Mouse (Mus musculus): ENCODE data around the gene Fat4.

The Fat4 gene

DNA sequence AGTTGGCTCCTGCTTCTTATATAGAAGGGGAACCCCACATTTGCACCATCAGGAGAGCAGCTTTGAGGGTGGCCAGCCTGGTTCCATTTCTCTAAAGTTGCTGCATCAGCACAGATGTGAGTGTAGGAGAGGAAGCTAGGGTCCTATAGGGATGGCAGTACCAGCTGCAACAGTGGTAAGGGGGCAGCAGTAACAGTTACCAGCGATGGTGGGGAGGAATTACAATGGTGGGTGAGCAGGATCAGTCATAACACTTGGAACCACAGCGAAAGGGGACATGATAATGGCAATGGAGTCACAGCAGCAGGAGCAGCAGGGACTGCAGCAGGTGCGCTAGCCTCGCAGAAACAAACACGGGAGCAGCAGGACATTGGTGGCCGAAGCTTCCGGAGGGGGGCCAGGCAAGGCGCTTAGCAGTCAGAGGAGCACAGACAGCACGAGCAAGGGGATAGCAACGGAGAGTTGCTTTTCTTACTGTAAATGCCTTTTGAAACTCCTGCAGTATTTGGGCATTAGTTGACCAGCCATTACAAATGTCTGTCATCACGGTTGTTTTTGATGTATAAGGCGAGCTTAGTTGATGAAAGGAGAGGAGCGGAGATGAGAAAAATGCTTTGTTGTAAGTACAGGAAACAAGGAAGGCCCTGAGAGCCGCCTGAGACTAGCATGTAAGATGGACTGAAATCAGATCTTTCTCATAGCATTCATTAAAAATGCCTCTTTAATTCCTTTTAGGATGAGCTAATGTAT is 21.1 kb downstream of the Fat4 start:
- no peak for DNase-seq

DNA sequence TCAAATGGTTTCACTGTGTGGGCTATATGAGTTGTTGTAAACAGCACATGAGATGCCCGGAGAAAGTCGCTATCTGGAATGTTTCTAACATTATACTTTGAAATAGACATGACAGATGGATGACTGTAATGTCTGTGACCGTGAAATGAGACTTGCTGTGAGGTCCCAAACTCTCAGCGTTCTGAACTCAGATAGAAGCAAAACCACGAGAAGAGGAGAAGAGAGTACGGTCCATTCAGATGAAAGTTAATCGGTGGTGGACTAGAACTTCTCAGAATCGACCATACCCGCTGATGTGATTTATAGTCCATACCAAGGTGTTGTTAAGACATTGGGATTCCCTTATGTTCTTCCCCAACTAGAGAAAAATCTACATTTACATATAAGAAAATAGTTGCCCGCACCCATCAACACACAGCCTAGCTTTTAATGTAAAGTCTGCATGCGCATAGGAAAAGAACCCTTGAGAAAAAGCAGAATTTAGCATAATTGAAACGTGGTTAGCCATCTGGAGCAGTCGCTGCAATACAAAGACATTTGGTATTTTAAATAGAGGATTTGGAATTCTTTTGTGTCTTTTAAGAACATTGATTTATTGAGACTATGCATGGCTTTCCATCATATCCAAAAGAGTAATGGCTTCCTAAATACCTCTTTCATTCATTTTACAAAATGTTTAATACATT is 21.8 kb downstream of the Fat4 start:
- DNase-seq = no peak

DNA sequence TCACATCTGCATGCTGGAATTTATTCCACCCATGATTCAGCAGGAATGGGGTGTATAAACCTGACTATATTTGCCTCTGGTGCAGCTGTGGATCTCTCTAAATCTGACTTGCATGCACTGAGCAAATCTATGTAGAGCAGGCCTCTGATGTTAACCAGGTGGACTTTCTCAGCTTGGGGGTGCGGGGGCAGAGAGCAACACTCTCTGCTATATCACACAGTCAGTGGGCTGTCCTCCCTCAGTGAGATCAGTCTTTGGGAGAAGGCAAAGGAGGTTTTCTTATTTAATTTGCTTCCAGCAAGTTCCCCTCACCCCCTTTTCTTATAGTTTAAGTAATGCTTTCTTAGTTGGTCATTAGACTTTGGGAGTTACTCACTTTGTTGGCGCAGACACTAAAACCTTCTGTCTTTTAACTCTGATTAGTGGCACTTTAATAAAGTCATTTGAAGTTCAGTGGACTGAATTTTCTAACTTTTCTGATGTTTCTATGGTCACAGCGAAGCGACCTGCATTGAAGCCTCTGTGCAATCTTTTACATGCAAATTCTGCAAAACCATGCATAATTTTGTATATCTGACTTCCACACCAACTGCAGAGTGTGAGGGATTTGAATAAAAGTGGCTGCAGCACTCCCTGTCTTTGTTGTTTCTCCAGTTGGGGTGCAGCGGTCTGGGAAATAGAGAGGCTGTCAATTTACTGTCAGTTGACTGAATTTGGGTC is 26.2 kb downstream of the Fat4 start:
- DNase-seq = no peak

DNA sequence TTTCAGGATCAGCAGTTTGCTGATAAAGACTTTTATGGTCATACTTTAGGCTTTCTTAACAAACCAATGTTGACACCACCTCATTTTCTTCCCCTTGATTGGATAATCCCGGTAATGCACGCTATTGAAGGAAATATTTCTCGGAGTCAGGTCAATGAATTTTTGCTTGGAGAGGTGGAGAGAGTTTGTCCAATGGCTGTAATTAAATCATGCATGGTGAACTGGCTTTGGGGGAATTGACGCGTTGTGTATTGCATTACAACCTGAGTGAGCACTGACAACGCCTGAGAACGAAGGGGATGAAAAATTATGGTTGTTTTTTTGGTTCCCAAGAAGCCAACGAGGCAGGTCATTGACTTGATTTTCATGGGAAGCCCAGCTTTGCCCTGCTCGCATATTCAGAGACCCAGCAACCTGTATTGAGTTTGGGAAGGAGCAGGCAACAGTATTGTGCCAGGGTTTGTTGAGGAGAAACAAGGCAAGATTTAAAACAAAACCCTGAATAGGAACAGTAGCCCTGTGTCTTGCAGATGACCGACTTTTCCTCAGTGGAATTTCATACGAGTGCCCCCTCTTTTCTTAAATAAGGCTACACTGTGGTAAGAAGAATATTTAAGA is 26.9 kb downstream of the Fat4 start:
- no peak for DNase-seq

DNA sequence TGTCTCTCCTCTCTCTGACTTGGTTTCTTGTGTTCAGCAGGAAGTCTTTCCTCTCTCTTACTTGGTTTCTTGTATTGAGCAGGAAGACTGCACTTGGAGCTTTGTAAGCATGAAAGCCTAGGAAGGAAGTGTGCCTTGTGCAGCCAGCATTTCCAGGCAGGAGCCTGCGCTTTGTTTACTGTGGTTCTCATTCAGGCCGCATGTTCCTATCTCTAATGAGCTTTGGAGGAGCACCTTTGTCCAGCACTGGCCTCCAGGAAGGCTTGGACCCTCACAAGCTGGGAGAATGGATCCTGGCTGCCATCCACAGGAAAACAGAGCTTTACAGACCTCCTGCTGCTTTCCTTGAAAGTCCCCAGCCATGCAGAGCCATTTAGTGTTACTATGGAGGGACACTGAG is 32.2 kb downstream of the Fat4 start:
- no peak for DNase-seq

DNA sequence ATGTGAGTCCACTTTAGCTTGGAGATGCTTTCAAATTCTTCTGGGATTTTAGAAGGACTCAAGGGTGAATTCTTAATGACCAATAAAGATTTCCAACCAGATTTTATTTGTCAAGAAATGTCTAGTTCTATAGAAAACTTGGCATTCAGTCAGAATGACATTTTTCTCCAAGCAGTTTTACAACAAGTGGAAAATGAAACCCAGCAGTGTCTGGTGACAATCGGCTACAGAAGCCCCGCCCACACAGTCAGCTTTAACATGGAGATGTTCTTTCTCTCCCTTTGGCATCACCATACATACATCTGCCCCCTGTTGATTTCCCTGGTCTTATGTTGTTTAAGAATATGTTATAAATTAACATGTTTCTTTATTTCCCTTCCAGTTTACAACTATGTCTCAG is 34.3 kb downstream of the Fat4 start:
- DNase-seq = no peak

DNA sequence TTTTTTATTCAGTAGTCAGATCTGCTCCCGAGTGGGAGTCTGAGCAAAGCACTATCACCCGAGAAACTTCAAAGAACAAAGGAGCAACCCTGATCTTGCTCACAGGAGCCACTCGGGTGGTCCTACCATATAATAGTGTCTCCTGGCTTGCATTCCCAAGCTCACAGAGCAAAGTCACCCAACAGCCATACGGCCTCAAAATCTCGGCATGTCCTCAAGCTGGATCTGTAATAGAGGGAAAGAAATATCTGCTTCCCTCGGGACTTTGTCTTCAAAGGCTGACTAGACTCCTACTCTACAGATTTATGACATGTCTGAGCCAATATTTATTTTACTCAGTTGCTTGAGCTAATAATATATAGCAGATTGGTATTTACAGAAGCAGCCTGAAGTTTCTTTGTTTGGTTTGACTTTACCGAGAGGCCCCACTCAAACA is 36.5 kb downstream of the Fat4 start:
- DNase-seq = no peak

DNA sequence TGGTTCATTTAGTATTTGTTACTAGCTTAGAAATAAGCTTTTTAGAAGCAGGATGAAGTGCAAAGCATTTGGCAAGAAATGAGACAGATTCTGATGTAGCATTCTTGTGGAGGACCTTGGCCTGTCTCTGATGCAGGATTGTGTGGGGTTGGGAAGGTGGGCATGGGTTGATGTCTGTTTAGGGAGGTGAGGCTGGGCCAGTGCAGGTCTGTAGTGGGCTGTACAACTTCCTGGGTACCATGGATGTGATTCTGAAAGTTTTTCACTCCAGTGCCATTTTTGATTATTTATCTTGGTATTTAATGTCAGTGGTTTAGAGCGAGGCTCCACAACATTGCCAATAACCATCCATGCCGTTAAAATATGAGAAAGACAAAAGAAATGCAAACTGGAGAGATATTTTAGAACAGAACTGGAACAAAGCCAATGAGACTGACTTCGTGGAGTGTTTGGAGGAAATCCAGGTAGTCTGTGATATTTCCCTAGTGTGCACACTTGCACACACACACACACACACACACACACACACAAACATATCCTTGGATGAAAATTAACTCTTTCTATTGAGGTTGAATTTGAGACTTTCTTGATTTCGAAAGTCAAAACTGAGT is 41.4 kb downstream of the Fat4 start:
- DNase-seq = no peak

DNA sequence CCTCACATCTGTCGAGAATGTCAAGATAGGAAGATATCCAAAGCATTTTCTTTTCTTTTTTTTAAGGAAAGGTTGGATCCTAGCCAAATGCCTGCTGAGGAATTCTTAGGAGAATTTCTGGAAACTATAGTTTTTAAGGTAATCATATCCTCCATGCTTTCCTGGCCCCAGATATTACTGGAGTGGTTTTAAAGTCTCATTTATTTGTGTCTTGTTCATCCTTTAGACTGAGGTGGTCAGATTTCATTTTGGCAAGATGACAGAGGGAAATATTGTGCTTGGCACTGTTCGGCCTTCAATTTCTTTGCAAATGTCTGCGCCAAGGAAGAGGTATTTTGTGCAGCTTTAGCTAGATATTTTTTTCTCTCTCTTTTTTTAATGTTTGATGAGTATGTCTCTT is 42.0 kb downstream of the Fat4 start:
- no peak for DNase-seq

DNA sequence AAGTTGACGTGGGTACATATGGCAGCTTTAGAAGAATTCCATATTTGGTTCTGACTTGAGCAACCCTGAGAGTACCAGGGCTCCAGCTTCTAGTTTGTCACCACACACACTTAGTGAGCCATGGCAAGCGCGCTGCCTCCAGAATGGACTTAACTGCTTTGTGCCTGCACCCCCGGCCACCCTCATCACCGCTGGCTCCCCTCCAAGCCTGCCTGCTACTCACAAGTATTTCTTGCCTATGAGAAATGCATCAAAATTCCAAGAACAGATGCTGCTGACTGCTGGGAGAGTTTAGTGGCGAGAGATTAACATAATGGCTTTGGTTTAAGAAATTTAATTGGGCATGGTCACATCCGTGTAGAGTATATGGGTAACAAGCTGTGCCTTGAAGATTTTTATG is 48.0 kb downstream of the Fat4 start:
- DNase-seq = no peak

DNA sequence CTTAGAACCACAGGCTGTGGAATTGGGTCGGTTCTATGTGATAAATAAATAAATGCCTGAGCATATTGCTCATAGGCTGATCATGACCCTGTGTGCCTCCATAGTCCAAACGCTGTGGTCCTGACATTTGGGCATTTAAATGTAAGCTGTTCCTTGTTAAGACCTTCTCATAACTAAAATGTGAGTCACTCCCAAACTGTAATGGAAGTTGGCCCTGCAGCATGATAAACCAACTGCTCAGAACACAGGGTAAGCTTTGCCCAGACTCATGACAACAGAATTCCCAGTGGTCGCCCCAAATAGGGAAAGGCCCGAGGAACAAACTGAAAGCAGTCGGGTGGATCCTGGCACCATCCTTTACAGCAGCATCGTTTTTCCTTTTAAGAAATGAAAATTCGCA is 49.7 kb downstream of the Fat4 start:
- no peak for DNase-seq

DNA sequence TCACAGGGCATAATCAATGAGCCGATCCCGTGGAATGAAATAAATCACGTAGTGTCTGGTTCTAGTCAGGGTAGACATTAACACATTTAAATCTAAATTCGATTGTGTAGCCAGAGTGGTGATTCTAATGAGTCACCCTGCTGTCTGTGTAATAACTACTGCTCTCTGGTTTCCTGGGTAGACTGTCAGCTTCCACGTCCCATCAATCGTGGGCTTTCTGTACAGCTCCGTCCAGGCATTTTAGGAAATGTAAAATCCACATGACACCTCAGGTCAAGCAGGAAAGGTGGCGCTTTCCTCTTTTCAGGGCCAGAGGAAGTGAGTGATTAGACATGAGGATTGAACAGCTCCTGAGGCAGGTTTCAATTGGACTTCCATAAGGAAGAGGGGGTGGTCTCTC is 50.4 kb downstream of the Fat4 start:
- DNase-seq = no peak

DNA sequence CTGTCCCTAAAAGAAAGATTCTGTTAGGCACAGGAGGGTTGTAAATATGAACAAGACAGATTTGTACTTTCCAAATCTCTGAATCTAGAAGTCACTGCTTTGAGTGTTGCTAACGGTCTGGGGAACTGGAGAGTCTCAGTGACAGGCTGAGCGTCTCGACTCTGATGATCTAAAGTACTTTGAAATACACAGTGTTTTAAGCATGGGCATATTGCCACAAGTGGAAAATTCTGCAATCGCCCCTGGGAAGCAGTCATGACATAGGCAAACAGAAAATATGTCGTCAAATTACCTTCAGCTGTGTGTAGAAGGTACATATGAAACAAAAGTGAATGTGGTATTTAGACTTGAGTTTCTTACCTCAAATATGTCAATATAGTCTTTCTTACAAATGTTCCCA is 51.4 kb downstream of the Fat4 start:
- DNase-seq = no peak

DNA sequence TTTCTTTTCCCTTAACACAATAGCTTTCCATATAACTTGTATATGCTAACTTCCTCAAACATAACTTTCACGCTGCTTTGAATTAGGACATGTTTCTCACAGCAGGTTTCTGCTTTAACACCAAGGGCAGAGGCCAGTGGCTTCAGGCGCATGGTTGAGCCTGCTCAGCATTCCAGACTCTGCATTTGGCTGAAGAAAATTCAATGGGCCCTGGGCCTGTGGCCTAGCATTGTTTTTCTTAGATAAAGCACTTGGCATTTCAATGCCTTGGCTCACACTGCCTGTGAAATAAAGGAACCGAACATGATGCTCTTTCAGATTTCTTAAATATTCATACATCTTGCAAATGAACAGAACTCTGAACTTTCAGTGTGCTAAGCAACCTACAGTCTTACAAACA is 52.8 kb downstream of the Fat4 start:
- DNase-seq = no peak

DNA sequence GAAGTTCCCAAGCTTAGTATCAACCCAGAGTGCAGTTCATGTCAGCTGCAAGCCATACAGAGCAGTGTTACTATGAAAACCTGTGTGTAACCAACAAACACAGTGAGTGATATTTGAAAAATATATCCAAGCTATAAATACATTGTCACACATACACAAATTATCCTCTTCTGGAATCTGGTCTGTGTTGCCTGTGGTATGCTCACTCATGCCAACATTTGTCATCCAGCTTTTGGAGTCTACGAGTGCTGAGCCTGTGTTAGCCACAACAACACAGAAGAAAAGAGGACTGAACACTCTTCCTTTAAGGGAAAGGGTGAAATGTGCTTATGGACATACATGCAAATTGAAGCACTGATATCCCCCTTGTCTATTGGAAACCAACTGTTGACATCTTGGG is 53.6 kb downstream of the Fat4 start:
- no peak for DNase-seq

DNA sequence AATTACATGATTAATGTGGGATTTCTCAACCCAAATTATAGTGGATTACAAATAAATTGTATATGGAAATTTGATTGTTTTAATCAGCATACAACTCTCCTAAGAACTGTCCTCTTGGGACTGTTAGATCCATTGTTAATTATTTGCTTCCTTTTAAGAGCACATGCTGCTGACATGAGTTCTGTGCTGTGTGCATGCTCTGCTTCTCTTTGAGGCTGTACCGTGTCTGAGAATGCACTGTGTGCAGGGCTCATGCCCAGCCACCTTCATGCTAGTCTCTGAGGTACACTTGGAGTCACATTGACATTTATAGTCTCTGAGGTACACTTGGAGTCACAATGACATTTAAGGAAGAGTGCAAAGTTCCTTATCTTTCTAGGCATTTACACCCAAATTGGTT is 58.4 kb downstream of the Fat4 start:
- no peak for DNase-seq

DNA sequence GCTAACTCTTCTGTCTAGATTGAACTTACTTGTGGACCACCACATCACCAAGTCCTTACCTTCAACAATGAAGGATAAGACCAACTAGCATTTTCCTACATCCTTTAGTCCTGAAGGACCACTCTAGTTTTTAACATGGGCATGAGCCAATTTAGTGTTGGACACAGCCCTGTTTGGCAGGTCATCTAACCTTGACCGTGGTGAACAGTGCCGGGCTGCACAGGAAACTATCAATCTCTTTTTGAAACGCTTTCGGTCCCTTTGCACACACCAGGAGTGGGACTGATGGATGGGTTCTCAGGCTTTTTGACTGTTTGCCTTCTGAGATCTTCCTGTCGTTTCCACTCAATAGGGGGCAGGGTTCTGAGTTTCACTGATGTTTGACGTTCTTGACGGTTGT is 61.0 kb downstream of the Fat4 start:
- no peak for DNase-seq

DNA sequence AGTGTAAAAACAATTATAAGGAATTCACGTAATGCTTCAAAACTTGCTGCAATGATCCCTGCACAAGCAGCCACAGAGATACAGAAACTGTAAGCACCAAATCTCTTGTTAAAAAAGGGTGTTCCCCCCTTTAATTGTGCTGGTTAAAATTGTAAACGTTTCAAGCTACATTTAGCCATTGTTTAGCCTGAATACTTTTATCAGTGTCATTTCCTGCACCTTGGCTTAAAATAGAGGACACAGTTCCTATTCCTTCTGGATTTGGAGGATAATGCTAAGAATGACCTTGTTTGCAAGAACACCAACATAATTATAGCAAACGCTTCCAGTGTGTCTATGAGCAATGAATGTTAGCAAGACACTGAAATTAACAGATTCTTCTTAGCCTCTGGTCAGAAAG is 65.9 kb downstream of the Fat4 start:
- no peak for DNase-seq

DNA sequence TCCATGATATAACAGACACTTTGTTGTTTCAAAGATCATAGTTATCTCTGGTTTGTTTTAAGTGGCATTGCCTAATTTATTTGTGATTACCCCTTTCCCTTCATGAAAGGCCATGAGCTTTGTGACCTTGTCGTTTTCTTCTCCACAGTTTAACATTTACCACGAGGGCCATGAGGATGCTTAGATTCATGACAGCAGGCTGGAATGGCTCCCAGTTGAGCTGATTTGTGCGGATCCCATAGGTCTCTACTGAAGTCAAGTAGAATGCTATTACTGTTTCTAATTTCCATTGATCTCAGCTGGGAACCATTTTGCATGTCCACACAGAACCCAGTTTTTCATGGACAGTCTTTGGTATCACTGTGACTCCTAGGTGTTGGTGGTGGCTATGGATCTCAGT is 67.5 kb downstream of the Fat4 start:
- no peak for DNase-seq

DNA sequence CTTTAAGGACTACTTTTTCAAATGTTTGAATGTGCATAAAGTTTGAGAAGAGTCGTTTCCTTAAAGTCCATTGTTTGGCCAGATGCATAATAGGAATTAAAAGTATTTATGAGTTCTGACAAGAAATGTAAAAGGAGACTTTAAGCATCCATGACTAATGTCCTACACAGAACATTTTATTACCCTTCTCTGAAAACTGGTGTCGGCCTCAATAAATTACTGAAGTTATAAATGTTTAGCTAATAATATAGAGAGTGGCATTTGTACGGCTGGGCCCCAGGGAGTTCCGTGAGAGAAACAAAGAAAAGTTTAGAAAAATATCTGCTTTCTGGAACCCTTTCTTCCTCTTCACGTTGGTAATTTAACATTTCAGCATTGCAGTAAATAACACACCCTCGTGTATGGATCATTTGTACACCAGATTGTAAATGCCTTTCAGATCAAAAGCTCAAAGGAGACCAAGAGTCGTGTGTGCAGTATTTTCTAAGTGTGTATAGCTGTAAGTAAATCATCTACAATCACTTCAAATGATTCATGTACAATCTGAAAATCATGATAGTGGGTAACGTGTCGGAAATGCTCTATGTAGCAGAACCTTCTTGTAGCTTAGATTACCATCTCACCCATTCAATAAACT is 69.4 kb downstream of the Fat4 start:
- DNase-seq = no peak

DNA sequence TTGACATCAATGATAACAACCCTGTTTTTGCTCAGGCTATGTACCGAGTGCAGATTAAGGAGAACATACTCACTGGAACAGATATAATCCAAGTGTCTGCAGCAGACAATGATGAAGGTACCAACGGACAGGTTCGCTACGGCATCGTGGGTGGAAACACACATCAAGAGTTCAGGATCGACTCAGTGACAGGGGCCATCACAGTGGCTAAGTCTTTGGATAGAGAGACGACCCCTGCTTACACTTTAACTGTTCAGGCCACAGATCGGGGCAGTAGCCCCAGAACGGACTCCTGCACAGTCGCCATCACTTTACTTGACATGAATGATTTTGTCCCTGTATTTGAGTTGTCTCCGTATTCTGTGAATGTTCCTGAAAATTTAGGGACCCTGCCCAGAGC is 70.4 kb downstream of the Fat4 start:
- no peak for DNase-seq

DNA sequence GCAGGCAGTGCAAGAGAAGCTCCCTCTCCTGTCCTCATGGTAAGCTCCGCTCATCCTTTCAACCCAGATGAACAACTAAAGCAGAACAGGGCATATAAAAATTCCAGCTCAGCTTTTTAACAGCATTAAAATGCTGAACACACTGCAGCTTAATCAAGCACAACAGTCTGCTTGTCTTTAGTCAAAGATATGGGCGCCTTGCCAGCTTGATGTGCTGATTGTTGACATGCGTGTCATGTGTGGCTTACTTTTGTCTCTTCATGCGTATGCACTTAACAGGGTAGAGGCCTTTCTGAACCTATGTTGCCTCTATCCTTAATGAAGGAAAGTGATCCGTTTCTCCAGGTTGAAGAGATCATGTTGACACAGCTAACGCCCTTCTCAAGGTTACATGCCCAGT is 75.6 kb downstream of the Fat4 start:
- DNase-seq = no peak

DNA sequence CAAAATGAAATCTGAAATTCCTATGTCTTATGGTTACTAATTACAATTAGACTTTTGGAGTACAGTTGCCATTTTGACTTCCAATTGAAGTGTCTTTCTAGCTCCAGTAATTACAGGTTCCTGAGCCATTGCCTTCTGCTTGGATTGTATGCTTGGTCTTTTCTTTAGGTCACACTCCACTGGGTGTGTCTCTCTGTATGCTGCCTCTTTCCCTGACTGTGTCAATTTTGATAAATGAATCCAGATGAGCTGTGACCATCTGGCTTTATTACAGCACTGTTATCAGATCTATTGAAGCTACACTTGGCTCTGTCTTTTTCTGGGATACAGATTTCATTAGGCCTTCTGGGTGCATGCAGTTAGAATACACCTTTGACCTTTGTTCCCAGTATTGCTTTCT is 80.7 kb downstream of the Fat4 start:
- no peak for DNase-seq

Data from thymus, adult 18-20 months (tissue).